Mouse (Mus musculus) liver, postnatal 0 days (tissue): Measurements from ENCODE around the gene Elf2. TPM values are rescaled to one million over a fixed set of nuclear protein-coding genes. Genes with fewer than 3 reads are reported as not detected.

Experiments
- ATAC-seq: fragments of 200-750 bp; cut with Nextera tagmentation; 2 replicates; pipeline ENCODE4 v1.8.0; 2017; ENCODE audit warnings: mild to moderate bottlenecking, moderate library complexity
- DNase-seq: peaks from one replicate; pipeline ENCODE4 v3.0.0-alpha.2; 2016
- H3K27ac ChIP-seq: fragments of 300-500 bp; sonication (generic); 2 replicates; pipeline ENCODE4 v1.5.1; 2014; ENCODE audit warnings: antibody characterized with exemption, moderate library complexity, mild to moderate bottlenecking, low read depth
- H3K27me3 ChIP-seq: fragments of 300-500 bp; sonication (generic); 2 replicates; pipeline ENCODE4 v1.6.1; 2014; ENCODE audit warnings: low read length, control low read depth, mixed read lengths; ENCODE audit not compliant: insufficient read depth
- H3K36me3 ChIP-seq: fragments of 300-500 bp; sonication (generic); replicated peaks from 2 replicates; pipeline ENCODE4 v1.6.1; 2014; ENCODE audit warnings: mild to moderate bottlenecking, control low read depth, low read length, moderate library complexity, mixed read lengths; ENCODE audit not compliant: insufficient read depth
- H3K4me1 ChIP-seq: fragments of 300-500 bp; sonication (generic); 2 replicates; pipeline ENCODE4 v1.6.1; 2014; ENCODE audit warnings: antibody characterized with exemption, mild to moderate bottlenecking, control low read depth; ENCODE audit not compliant: insufficient read depth
- H3K4me2 ChIP-seq: fragments of 300-500 bp; sonication (generic); 2 replicates; pipeline ENCODE4 v1.6.1; 2014; ENCODE audit warnings: low read depth, mild to moderate bottlenecking, low read length, moderate library complexity, mixed read lengths
- H3K4me3 ChIP-seq: fragments of 300-500 bp; sonication (generic); 2 replicates; pipeline ENCODE4 v1.5.1; 2014; ENCODE audit warnings: low read depth, low read length
- H3K9ac ChIP-seq: fragments of 300-500 bp; sonication (generic); replicated peaks from 2 replicates; pipeline ENCODE4 v1.6.1; 2014; ENCODE audit warnings: mild to moderate bottlenecking, moderate library complexity
- H3K9me3 ChIP-seq: fragments of 300-500 bp; sonication (generic); 2 replicates; pipeline ENCODE4 v1.6.1; 2016; ENCODE audit warnings: mild to moderate bottlenecking, control low read depth, low read length, mixed read lengths
- CTCF ChIP-seq: sonication (generic); IDR thresholded peaks from 2 replicates; pipeline ENCODE4 v1.5.1; 2016; ENCODE audit warnings: antibody characterized with exemption, low read depth
- EP300 ChIP-seq: IDR thresholded peaks from 2 replicates; pipeline ENCODE4 v1.6.1; 2016; ENCODE audit warnings: antibody characterized with exemption, low read depth, mild to moderate bottlenecking
- WGBS: fragments of 180-500 bp; shearing (Covaris S2); extraction: QIAGEN DNeasy Blood & Tissue Kit; methylation state at CpG from one replicate; pipeline ENCODE4 v1.1.7; 2014; ENCODE audit not compliant: insufficient replicate concordance; 5-methylcytosine and 5-hydroxymethylcytosine counted together
- polyA plus RNA-seq: library from polyadenylated mRNA; unstranded; fragments of >200 nt; fragmentation: Nextera tagmentation; extraction: Ambion mirVana; gene quantifications from 2 replicates; pipeline ENCODE4 v1.2.1, GENCODE M21; 2015

Elf2 gene
- polyA plus RNA-seq, 1 experiment from 2014 or later = 22.1 TPM

- peak; percentile 40 for TF ChIP-seq CTCF
- no peak for TF ChIP-seq EP300
- no peaks in the 10 kb centered on the region for H3K9me3 ChIP-seq
- no peak overlapping the region for H3K4me2 ChIP-seq
- no peaks in the 10 kb centered on the region for H3K27me3 ChIP-seq
- H3K36me3 ChIP-seq = no peaks in the 10 kb centered on the region
- peaks cover 9% of the 10 kb centered on the region; the same call in 1 of the 2 replicates for H3K4me1 ChIP-seq
- DNase-seq (no peak), ATAC-seq (no peak)
- H3K4me3 ChIP-seq = no peak overlapping the region
- no peak overlapping the region for H3K9ac ChIP-seq
- 52% methylated on average over 5 of the region's 5 CpGs for WGBS
- peak overlapping the region; percentile 17; the same call in 1 of the 2 replicates for H3K27ac ChIP-seq
Observed at GRCm38 (mm10) chr3:51373544-51373943, 33.1 kb upstream of the Elf2 start.

- 50% methylated on average over 5 of the region's 5 CpGs for WGBS
Observed at GRCm38 (mm10) chr3:51372883-51373282, 32.4 kb upstream of the Elf2 start.

DNA sequence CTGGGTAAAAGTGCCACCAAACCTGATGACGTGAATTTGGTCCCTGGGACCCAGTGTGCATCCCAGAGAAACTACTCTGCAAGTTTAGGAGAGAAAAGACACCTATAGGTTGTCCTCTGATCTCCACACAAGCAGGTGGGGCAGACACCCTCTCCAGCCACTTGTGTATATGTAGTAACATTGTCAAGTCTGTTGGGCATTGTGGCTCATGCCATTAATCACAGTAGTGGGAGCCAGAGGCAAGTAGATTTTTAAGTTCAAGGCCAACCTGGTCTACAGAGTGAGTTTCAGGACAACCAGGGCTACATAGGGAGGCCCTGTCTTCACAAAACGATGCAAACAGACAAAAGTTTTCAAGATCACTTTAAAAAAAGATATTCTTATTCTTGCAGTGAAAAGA, 31.4 kb upstream of the Elf2 start:
- no peak for ATAC-seq
- Histone ChIP-seq H3K4me2 (no peak overlapping the region), H3K9ac (no peak overlapping the region), H3K9me3 (no peaks in the 10 kb centered on the region), H3K27ac (no peak overlapping the region), H3K4me1 (peaks cover 6% of the 10 kb centered on the region; the same call in 1 of the 2 replicates), H3K4me3 (no peak overlapping the region), H3K36me3 (no peaks in the 10 kb centered on the region), H3K27me3 (no peaks in the 10 kb centered on the region)
- 92% methylated on average over 2 of the region's 2 CpGs for WGBS
- no peak for DNase-seq
- TF ChIP-seq EP300 = no peak
- TF ChIP-seq CTCF = no peak

More at GRCm38 (mm10) chr3:51372883-51373282, 32.4 kb upstream of the Elf2 start:
- H3K36me3 ChIP-seq = no peaks in the 10 kb centered on the region
- ATAC-seq (no peak), DNase-seq (no peak)
- TF ChIP-seq CTCF (no peak), EP300 (no peak)
- H3K4me3 ChIP-seq = no peak overlapping the region
- no peak overlapping the region for H3K9ac ChIP-seq
- no peaks in the 10 kb centered on the region for H3K27me3 ChIP-seq
- H3K27ac ChIP-seq = peak overlapping the region; percentile 17; the same call in 1 of the 2 replicates
- H3K9me3 ChIP-seq = no peaks in the 10 kb centered on the region
- peak overlapping the region; percentile 29 for H3K4me2 ChIP-seq
- peaks cover 6% of the 10 kb centered on the region; the same call in 1 of the 2 replicates for H3K4me1 ChIP-seq

DNA sequence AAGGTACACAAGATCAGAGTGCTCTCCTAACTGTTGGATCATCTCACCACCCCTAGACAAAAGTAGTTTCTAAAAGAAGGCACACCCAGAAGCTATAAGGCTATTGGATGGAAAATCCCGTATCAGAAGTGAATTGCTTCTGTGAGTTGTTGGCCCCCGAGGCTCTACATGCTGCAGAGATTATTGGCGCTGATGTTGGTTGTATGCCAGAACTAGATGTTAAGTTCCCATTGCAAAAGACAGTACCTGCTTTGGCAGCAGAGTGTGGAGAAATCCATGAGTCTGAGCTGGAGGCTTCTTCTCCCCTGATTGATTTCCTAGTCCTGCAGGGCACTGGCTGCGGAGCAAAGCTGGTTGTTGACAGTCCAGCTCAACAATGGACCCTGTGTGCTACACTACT, 27.5 kb upstream of the Elf2 start:
- TF ChIP-seq CTCF = no peak
- no peak for TF ChIP-seq EP300
- WGBS = 57% methylated on average over 4 of the region's 4 CpGs
- Histone ChIP-seq H3K4me2 (no peak overlapping the region), H3K4me1 (peaks cover 8% of the 10 kb centered on the region), H3K27me3 (no peaks in the 10 kb centered on the region), H3K27ac (no peak overlapping the region), H3K9ac (no peak overlapping the region), H3K4me3 (no peak overlapping the region), H3K36me3 (no peaks in the 10 kb centered on the region), H3K9me3 (no peaks in the 10 kb centered on the region)
- ATAC-seq (no peak), DNase-seq (no peak)

- Histone ChIP-seq H3K4me1 (peaks cover 8% of the 10 kb centered on the region), H3K4me2 (no peak overlapping the region)
Observed at GRCm38 (mm10) chr3:51366926-51367325, 26.5 kb upstream of the Elf2 start.

DNA sequence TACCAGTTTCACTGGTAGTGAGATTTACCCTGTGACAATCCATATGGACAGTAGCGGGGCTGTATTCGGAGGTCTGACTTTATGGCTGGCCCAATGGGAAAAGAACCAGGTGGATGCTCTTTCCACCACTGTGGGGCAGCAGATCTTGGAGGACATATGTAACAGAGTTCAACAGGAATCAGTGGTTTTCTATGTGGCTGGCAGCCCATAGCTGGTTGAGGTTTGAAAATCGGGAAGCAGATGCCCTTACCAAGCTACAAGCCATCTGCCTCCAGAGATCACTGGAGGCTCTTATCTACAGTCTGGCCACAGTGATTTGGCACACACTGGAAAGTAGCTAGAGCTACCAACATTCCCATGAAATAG, 25.0 kb upstream of the Elf2 start:
- WGBS = 2% methylated on average over 3 of the region's 3 CpGs
- Histone ChIP-seq H3K4me2 (peak overlapping the region; percentile 81), H3K27me3 (no peaks in the 10 kb centered on the region), H3K4me3 (peak overlapping the region; percentile 44; the same call in 1 of the 2 replicates), H3K9me3 (no peaks in the 10 kb centered on the region), H3K9ac (0 out of 2 replicates have a peak overlapping the region, but pooled peaks have one; percentile 44), H3K4me1 (peaks cover 8% of the 10 kb centered on the region), H3K27ac (no peak overlapping the region), H3K36me3 (no peaks in the 10 kb centered on the region)
- TF ChIP-seq EP300 (0 out of 2 replicates have a peak, but pooled peaks have one; percentile 2), CTCF (no peak)
- ATAC-seq = no peak
- DNase-seq = no peak

More at GRCm38 (mm10) chr3:51366926-51367325, 26.5 kb upstream of the Elf2 start:
- no peaks in the 10 kb centered on the region for H3K36me3 ChIP-seq
- H3K9me3 ChIP-seq = no peaks in the 10 kb centered on the region
- TF ChIP-seq EP300 = peak; percentile 82
- TF ChIP-seq CTCF = no peak
- H3K9ac ChIP-seq = no peak overlapping the region
- ATAC-seq = no peak
- DNase-seq = no peak
- H3K4me3 ChIP-seq = no peak overlapping the region
- 50% methylated on average over 4 of the region's 4 CpGs for WGBS
- no peaks in the 10 kb centered on the region for H3K27me3 ChIP-seq
- H3K27ac ChIP-seq = no peak overlapping the region
